Mouse (Mus musculus) liver, embryonic 14.5 days (tissue): ENCODE measurements around the gene Spats2. TPM values are rescaled to one million over a fixed set of nuclear protein-coding genes. Genes with fewer than 3 reads are reported as not detected.

ENCODE experiments used
- ATAC-seq: fragments of 200-750 bp; cut with Nextera tagmentation; 2 replicates; pipeline ENCODE4 v1.8.0; 2017; ENCODE audit warnings: moderate number of reproducible peaks, mild to moderate bottlenecking, moderate library complexity; ENCODE audit not compliant: insufficient read depth
- DNase-seq, 3 experiments: peaks; one replicate each; pipeline ENCODE4 v3.0.0-alpha.2; 2012 to 2013; ENCODE audit warnings: low read depth in 3 of 3, low spot score in 3 of 3
- H3K27ac ChIP-seq: fragments of 300-500 bp; sonication (generic); 2 replicates; pipeline ENCODE4 v1.5.1; 2014; ENCODE audit warnings: moderate library complexity, mild to moderate bottlenecking, control low read depth, inconsistent platforms
- H3K27me3 ChIP-seq: fragments of 300-500 bp; sonication (generic); 2 replicates; pipeline ENCODE4 v1.6.1; 2014; ENCODE audit warnings: mild to moderate bottlenecking, low read length, moderate library complexity; ENCODE audit not compliant: control insufficient read depth, insufficient read depth
- H3K36me3 ChIP-seq: fragments of 300-500 bp; sonication (generic); replicated peaks from 2 replicates; pipeline ENCODE4 v1.6.1; 2014; ENCODE audit warnings: low read depth; ENCODE audit not compliant: control insufficient read depth, insufficient read depth
- H3K4me1 ChIP-seq, 2 experiments: fragments of 200-500 bp in 1 of 2; fragments of 300-500 bp in 1 of 2; sonication (generic) in 1 of 2; replicated peaks; 2 replicates each; pipeline ENCODE4 v1.6.1; 2012 to 2014; ENCODE audit warnings: antibody characterized with exemption in 1 of 2, inconsistent platforms in 1 of 2, low read length in 1 of 2; ENCODE audit not compliant: control insufficient read depth in 2 of 2, insufficient read depth in 2 of 2
- H3K4me2 ChIP-seq: fragments of 300-500 bp; sonication (generic); 2 replicates; pipeline ENCODE4 v1.6.1; 2014; ENCODE audit warnings: low read depth, mild to moderate bottlenecking, control low read depth, moderate library complexity
- H3K4me3 ChIP-seq, 2 experiments: fragments of 200-500 bp in 1 of 2; fragments of 300-500 bp in 1 of 2; sonication (generic) in 1 of 2; 2 replicates each; pipeline ENCODE4 v1.5.1; 2012 to 2014; ENCODE audit warnings: low read depth in 2 of 2, low read length in 2 of 2, mild to moderate bottlenecking in 2 of 2, control low read depth in 1 of 2, inconsistent platforms in 1 of 2, moderate library complexity in 1 of 2; ENCODE audit not compliant: insufficient read depth in 1 of 2
- H3K9ac ChIP-seq: fragments of 300-500 bp; sonication (generic); replicated peaks from 2 replicates; pipeline ENCODE4 v1.6.1; 2014; ENCODE audit warnings: mild to moderate bottlenecking, control low read depth, moderate library complexity
- H3K9me3 ChIP-seq: fragments of 300-500 bp; sonication (generic); 2 replicates; pipeline ENCODE4 v1.6.1; 2016; ENCODE audit warnings: low read length, mixed read lengths; ENCODE audit not compliant: control insufficient read depth
- CTCF ChIP-seq: IDR thresholded peaks from 2 replicates; pipeline ENCODE4 v1.5.1; 2016; ENCODE audit warnings: antibody characterized with exemption, low read depth, control low read depth
- EP300 ChIP-seq: IDR thresholded peaks from 2 replicates; pipeline ENCODE4 v1.6.1; 2016; ENCODE audit warnings: antibody characterized with exemption, low read depth
- WGBS: fragments of 180-500 bp; shearing (Covaris S2); extraction: QIAGEN DNeasy Blood & Tissue Kit; methylation state at CpG from one replicate; pipeline ENCODE4 v1.1.7; 2014; ENCODE audit not compliant: insufficient replicate concordance; 5-methylcytosine and 5-hydroxymethylcytosine counted together
- polyA plus RNA-seq, 2 experiments: library from polyadenylated mRNA; depleted of rRNA in 1 of 2; stranded (reverse) in 1 of 2; unstranded in 1 of 2; fragments of >200 nt; fragmentation: Nextera tagmentation in 1 of 2; extraction: Ambion mirVana in 1 of 2; gene quantifications; 2 replicates each; pipeline versions ENCODE4 v1.2.1 to v1.2.3; 2012 to 2014

Gene Spats2
- polyA plus RNA-seq, 2 experiments, result 6.7 to 7.7 TPM

DNA sequence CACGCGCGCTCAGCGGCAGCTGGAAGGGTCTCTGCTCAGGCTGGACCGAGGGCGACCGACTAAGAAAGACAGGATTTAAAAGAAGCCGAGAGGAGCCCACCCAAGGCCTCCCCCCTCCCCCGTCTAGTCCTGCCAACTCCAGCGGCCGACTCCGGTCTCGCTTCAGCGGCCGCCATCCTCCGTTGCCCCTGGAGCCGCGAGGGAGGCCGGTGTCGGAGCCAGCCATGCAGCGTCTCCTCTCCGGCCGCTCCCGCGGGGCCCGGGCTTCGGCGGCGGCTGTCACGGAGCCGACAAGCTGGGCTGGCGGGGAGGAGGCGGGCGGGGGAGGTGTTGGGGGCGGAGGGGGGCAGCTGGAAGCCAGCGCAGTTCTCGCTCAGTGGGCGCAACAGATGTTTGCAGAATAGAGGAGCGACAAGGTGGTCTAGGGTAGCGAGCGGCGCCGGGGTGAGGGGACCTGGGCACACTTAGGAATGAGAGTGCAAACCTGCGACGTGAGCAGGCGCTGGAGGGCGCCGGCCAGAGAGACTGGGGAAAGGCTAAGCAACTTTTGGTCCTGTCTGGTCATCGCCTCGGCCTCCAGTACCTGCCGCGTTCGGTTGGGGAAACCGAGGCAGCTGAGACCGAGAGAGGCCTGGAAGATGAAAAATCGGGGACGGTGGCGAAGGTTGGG is 28.8 kb upstream of the Spats2 start:
- TF ChIP-seq EP300 (no peak), CTCF (no peak)
- Histone ChIP-seq H3K27ac (no peak overlapping the region), H3K36me3 (no peaks in the 10 kb centered on the region), H3K27me3 (peaks cover 81% of the 10 kb centered on the region), H3K4me3 (peak overlapping the region in 1 of 2 experiments; percentile 34; a peak in 2 of 4 replicates), H3K9me3 (no peaks in the 10 kb centered on the region), H3K4me2 (peak overlapping the region; percentile 52), H3K9ac (no peak overlapping the region), H3K4me1 (peaks cover 0 to 2% of the 10 kb centered on the region in 2 experiments; a peak in 1 of 4 replicates)
- under 1% methylated on average over 57 of the region's 58 CpGs for WGBS
- ATAC-seq (no peak), DNase-seq (no peak)

GRCm38 (mm10) chr15:99097840-99098492 is 27.8 kb upstream of the Spats2 start:
- H3K27ac ChIP-seq, result no peak overlapping the region
- no peaks in the 10 kb centered on the region for H3K36me3 ChIP-seq
- 2% methylated on average over 39 of the region's 39 CpGs for WGBS
- no peak overlapping the region for H3K9ac ChIP-seq
- ATAC-seq (no peak), DNase-seq (no peak)
- no peaks in the 10 kb centered on the region for H3K4me1 ChIP-seq
- H3K27me3 ChIP-seq, result peaks cover 71% of the 10 kb centered on the region
- TF ChIP-seq EP300 (no peak), CTCF (no peak)
- H3K9me3 ChIP-seq, result no peaks in the 10 kb centered on the region
- peak overlapping the region in 1 of 2 experiments; percentile 18; a peak in 1 of 4 replicates for H3K4me3 ChIP-seq
- H3K4me2 ChIP-seq, result peak overlapping the region; percentile 52

DNA sequence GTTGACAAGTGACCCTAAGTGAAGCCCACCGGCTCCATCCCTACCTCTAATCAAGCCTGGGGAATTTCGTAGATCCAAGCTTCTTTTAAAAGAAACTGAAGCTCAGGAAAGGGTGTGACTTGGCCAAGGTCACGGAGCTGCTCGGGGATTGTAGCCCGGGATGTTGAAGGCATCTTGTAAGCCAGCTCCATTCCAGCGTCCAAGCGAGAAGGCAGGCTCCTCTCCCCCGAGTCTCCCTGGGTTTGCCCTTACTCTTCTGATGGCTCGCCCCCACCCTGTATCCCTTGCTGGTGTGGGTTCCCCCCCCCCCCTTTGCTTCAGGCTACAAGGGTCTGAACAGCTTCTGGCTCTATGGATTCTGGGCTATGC is 27.2 kb upstream of the Spats2 start:
- Histone ChIP-seq H3K4me2 (peak overlapping the region; percentile 52), H3K4me1 (no peaks in the 10 kb centered on the region), H3K27ac (no peak overlapping the region), H3K36me3 (no peaks in the 10 kb centered on the region), H3K4me3 (peak overlapping the region in 1 of 2 experiments; percentile 18; a peak in 1 of 4 replicates), H3K9ac (no peak overlapping the region), H3K9me3 (no peaks in the 10 kb centered on the region), H3K27me3 (peaks cover 65% of the 10 kb centered on the region)
- DNase-seq (no peak), ATAC-seq (no peak)
- WGBS, result under 1% methylated on average over 9 of the region's 9 CpGs
- no peak for TF ChIP-seq CTCF

GRCm38 (mm10) chr15:99099139-99099556 is 26.6 kb upstream of the Spats2 start:
- WGBS, result 2% methylated on average over 15 of the region's 15 CpGs
- peaks cover 59% of the 10 kb centered on the region for H3K27me3 ChIP-seq
- H3K9me3 ChIP-seq, result no peaks in the 10 kb centered on the region
- DNase-seq (no peak), ATAC-seq (peak; percentile 78)
- H3K4me1 ChIP-seq, result no peaks in the 10 kb centered on the region
- H3K4me3 ChIP-seq, result peak overlapping the region; percentile 17 to 46
- no peak overlapping the region; the same call in 1 of the 2 replicates for H3K4me2 ChIP-seq
- no peak overlapping the region; the same call in 1 of the 2 replicates for H3K9ac ChIP-seq
- no peak overlapping the region for H3K27ac ChIP-seq
- no peaks in the 10 kb centered on the region for H3K36me3 ChIP-seq
- TF ChIP-seq EP300 (no peak), CTCF (peak; percentile 86)

DNA sequence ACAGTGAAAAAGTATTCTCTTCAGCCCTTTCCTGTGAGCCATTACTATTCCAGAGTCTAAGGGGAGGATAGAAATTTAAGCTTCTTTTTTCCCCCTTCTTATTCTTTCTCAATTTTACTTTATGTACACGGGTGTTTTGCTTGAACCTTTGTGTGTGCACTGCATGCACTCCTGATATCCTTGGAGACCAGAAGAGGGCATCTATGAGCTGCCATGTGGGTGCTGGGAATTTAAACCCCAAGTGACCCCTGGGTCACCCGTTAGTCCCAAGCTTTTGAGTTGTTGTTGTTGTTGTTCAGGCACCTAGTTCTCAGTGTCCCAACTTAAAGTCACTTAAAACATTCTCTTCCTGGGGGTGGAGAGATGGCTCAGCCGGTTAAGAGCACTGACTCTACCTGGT is 25.7 kb upstream of the Spats2 start:
- peaks cover 52% of the 10 kb centered on the region for H3K27me3 ChIP-seq
- peak overlapping the region; percentile 30 to 46 for H3K4me3 ChIP-seq
- H3K36me3 ChIP-seq, result no peaks in the 10 kb centered on the region
- H3K4me1 ChIP-seq, result no peaks in the 10 kb centered on the region
- DNase-seq, result no peak
- H3K9ac ChIP-seq, result no peak overlapping the region
- 31% methylated on average over 3 of the region's 3 CpGs for WGBS
- H3K4me2 ChIP-seq, result peak overlapping the region; percentile 36
- ATAC-seq, result no peak
- H3K27ac ChIP-seq, result no peak overlapping the region
- TF ChIP-seq EP300 (no peak), CTCF (peak; percentile 14; the same call in 1 of the 2 replicates)
- H3K9me3 ChIP-seq, result no peaks in the 10 kb centered on the region
